Mouse (Mus musculus) heart, embryonic 13.5 days (tissue): Measurements from ENCODE around the gene Tmem81. TPM values are rescaled to one million over a fixed set of nuclear protein-coding genes. Genes with fewer than 3 reads are reported as not detected.

Experiments used
- ATAC-seq: fragments of 200-750 bp; cut with Nextera tagmentation; 2 replicates; pipeline ENCODE4 v1.8.0; 2017; ENCODE audit warnings: moderate TSS enrichment; ENCODE audit not compliant: insufficient number of reproducible peaks, low FRiP score, low TSS enrichment; ENCODE audit errors: extremely low read depth
- H3K27ac ChIP-seq: fragments of 300-500 bp; sonication (generic); replicated peaks from 2 replicates; pipeline ENCODE4 v1.5.1; 2015; ENCODE audit warnings: moderate library complexity, mild to moderate bottlenecking, inconsistent platforms
- H3K27me3 ChIP-seq: fragments of 300-500 bp; sonication (generic); replicated peaks from 2 replicates; pipeline ENCODE4 v1.6.1; 2015; ENCODE audit warnings: mild to moderate bottlenecking, inconsistent platforms
- H3K36me3 ChIP-seq: fragments of 300-500 bp; sonication (generic); 2 replicates; pipeline ENCODE4 v1.6.1; 2015; ENCODE audit warnings: mild to moderate bottlenecking, inconsistent platforms
- H3K4me1 ChIP-seq: fragments of 300-500 bp; sonication (generic); 2 replicates; pipeline ENCODE4 v1.6.1; 2015; ENCODE audit warnings: inconsistent platforms
- H3K4me2 ChIP-seq: fragments of 300-500 bp; sonication (generic); 2 replicates; pipeline ENCODE4 v1.6.1; 2015; ENCODE audit warnings: inconsistent platforms, mild to moderate bottlenecking, moderate library complexity
- H3K4me3 ChIP-seq: fragments of 300-500 bp; sonication (generic); 2 replicates; pipeline ENCODE4 v1.5.1; 2015; ENCODE audit warnings: moderate library complexity, mild to moderate bottlenecking, inconsistent platforms
- H3K9ac ChIP-seq: fragments of 300-500 bp; sonication (generic); 2 replicates; pipeline ENCODE4 v1.6.1; 2015; ENCODE audit warnings: inconsistent platforms, mild to moderate bottlenecking, moderate library complexity
- H3K9me3 ChIP-seq: fragments of 300-500 bp; sonication (generic); 2 replicates; pipeline ENCODE4 v1.6.1; 2016; ENCODE audit warnings: inconsistent platforms
- WGBS: fragments of 180-500 bp; shearing (Covaris S2); methylation state at CpG from one replicate; pipeline ENCODE4 v1.1.7; 2015; ENCODE audit warnings: mixed read lengths; 5-methylcytosine and 5-hydroxymethylcytosine counted together
- polyA plus RNA-seq: library from polyadenylated mRNA; unstranded; fragments of >200 nt; fragmentation: Nextera tagmentation; extraction: Ambion mirVana; gene quantifications from 2 replicates; pipeline ENCODE4 v1.2.1, GENCODE M21; 2015

The Tmem81 gene
- polyA plus RNA-seq, 1 experiment from 2014 or later, result 0.78 TPM

DNA sequence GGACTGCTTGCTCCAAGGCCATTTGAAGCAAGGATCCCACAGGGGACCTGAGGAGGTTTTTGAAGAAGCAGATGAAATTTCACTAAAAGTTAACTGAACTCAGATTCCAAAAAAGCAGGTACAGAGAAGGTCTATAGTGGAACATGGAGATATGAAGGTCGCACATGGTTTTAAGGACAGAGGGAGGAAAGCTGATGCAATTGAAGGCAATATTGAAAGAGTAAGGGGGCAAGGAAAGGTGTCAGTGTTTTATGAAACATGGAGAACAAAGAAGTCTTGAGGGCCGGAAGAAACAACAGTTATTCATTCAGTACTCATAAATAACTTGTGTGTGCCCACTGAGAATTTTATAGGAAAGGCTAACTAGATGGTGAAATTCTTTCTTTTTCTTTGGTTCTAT lies 24.4 kb upstream of the Tmem81 start:
- ATAC-seq, result no peak
- peaks cover 21% of the 10 kb centered on the region for H3K4me1 ChIP-seq
- H3K36me3 ChIP-seq, result peaks cover 20% of the 10 kb centered on the region
- H3K9ac ChIP-seq, result no peak overlapping the region
- H3K4me3 ChIP-seq, result no peak overlapping the region
- H3K9me3 ChIP-seq, result no peaks in the 10 kb centered on the region
- no peak overlapping the region for H3K4me2 ChIP-seq
- no peaks in the 10 kb centered on the region for H3K27me3 ChIP-seq
- no peak overlapping the region for H3K27ac ChIP-seq
- WGBS, result 91% methylated on average over 2 of the region's 2 CpGs

DNA sequence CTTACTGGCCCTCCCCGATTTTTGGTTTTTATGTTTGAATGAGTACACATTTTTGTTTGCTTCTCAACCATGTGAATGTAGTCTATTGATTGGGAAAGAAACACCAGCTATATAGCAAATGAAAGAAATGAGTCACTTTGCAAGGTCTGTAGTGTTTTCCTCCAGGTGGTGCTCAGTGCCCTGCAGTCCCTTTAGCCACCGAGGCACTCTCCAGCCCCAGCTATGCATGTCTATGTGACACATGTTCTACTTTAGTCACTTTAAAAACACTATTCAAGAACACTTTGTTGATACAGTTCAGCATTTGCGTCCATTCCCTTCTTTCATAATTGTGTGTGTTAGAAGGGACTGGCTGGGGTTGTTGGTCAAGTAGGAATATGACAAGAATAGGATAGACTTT lies 22.8 kb upstream of the Tmem81 start:
- Histone ChIP-seq H3K4me1 (peaks cover 15% of the 10 kb centered on the region), H3K27ac (no peak overlapping the region)
- no peak for ATAC-seq

DNA sequence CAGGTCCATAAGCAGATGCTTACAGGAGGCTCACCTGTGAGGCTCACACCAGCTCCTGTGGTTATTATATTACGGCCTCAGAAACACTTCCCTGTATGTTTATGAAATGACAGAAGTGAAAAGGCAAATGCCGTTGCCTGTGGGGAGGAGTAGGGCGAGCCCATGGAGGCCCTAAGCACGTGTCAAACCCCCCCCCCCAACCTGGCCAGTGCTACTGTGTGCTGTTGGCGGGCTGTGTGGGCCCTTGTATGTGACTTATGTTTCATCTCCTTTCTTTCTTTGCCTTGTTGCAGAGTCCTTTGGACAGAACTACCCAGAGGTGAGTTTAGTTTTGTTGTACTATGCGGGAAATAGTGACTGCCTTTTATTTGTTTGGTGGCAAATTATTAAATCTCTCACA lies 22.3 kb upstream of the Tmem81 start:
- H3K36me3 ChIP-seq, result peaks cover 39% of the 10 kb centered on the region
- H3K9me3 ChIP-seq, result no peaks in the 10 kb centered on the region
- H3K27ac ChIP-seq, result no peak overlapping the region
- H3K9ac ChIP-seq, result no peak overlapping the region
- no peaks in the 10 kb centered on the region for H3K27me3 ChIP-seq
- H3K4me1 ChIP-seq, result peaks cover 10% of the 10 kb centered on the region
- 89% methylated on average over 6 of the region's 6 CpGs for WGBS
- no peak overlapping the region for H3K4me3 ChIP-seq
- H3K4me2 ChIP-seq, result no peak overlapping the region
- no peak for ATAC-seq

More for the DNA sequence above, 22.8 kb upstream of the Tmem81 start:
- Histone ChIP-seq H3K27me3 (no peaks in the 10 kb centered on the region), H3K9ac (no peak overlapping the region), H3K9me3 (no peaks in the 10 kb centered on the region), H3K36me3 (peaks cover 34% of the 10 kb centered on the region), H3K4me3 (no peak overlapping the region), H3K4me2 (no peak overlapping the region)
- 88% methylated on average over 3 of the region's 3 CpGs for WGBS

DNA sequence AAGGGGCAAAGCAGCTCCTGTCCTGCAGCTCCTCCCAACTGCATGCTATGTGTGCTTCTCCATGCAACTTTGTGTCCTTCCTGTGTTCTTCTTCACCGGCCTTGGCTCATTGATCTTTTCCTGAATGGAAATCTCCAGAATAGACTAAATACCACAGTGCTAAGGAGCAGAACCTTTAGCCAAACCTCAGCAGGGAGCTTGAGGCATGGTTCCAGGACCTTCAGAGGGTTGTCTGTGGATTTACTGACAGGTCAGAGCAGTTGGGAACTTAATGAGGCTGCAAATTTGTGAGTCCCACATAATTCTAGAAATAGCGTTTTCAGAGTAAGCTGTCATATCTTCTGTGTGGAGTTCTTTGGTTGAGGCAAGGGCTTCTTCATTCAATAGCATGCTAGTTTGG lies 5.5 kb upstream of the Tmem81 start:
- Histone ChIP-seq H3K4me1 (no peaks in the 10 kb centered on the region), H3K4me3 (no peak overlapping the region), H3K9ac (no peak overlapping the region), H3K4me2 (no peak overlapping the region), H3K27ac (no peak overlapping the region), H3K36me3 (peaks cover 94% of the 10 kb centered on the region), H3K27me3 (no peaks in the 10 kb centered on the region), H3K9me3 (no peaks in the 10 kb centered on the region)
- WGBS, result 86% methylated on average over 2 of the region's 2 CpGs
- no peak for ATAC-seq

DNA sequence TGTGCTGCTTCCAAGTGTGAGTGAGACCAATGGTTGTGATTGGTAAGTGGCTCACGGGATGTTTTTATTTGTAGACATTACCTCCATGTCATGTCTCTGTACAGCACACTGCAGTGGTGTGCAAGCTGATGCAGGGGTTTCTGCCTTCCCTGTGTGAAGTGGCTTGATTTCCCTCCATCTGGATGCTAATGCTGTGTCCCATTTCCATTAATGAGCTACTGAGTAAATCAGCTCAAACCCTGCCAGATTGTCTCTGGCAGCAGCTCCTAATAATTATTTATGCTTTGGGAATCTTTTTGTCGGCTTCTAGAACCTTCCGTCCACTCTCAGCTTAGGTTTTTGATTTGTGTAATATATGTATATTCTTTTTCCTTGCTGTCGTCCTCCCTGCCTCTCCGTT lies 875 bp upstream of the Tmem81 start:
- Histone ChIP-seq H3K27ac (no peak overlapping the region), H3K4me1 (no peaks in the 10 kb centered on the region), H3K9me3 (no peaks in the 10 kb centered on the region), H3K4me2 (no peak overlapping the region), H3K4me3 (no peak overlapping the region), H3K9ac (no peak overlapping the region), H3K27me3 (no peaks in the 10 kb centered on the region), H3K36me3 (peaks cover 80% of the 10 kb centered on the region)
- ATAC-seq, result no peak
- WGBS, result 89% methylated on average over 5 of the region's 5 CpGs

DNA sequence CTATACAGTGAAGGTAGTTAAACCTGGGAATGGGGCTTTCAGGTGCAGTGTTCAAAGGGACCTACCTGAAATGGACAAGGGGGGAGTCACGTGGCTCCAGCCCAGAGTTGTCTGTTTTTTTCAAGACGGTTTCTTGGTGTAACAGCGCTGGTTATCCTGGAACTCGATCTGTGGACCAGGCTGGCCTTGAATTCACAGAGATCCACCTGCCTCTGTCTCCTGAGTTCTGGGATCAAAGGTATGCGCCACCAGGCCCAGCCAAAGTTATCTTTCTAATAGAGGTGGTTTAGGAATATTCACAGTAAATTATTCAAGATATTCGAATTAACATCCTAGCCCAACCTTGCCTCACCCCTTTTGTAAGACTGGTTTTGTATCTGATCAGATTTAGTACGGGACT lies 626 bp downstream of the Tmem81 start:
- H3K4me2 ChIP-seq, result no peak overlapping the region
- no peaks in the 10 kb centered on the region for H3K9me3 ChIP-seq
- 91% methylated on average over 7 of the region's 7 CpGs for WGBS
- no peak for ATAC-seq
- no peak overlapping the region for H3K9ac ChIP-seq
- H3K4me3 ChIP-seq, result no peak overlapping the region
- H3K4me1 ChIP-seq, result no peaks in the 10 kb centered on the region
- peaks cover 65% of the 10 kb centered on the region for H3K36me3 ChIP-seq
- H3K27ac ChIP-seq, result no peak overlapping the region
- no peaks in the 10 kb centered on the region for H3K27me3 ChIP-seq

DNA sequence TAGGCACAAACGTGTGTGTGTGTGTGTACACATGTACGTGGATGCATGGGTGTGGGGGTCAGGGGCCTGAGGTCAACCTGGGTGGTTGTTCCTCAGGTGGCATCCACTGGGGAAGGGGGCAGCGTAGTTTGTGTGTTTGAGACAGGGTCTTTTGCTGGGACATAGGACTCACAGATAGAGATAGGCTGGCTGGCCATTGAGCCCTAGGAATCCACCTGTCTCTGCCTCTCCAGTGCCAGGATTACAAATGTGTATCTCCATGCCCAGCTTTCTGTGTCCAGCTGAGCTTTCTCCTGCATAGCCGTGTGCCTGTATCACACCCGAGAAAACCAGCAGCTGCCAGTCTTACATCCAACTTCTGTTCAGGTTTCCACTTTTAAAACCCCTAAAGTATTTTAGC lies 3.7 kb downstream of the Tmem81 start:
- Histone ChIP-seq H3K27ac (no peak overlapping the region), H3K4me1 (no peaks in the 10 kb centered on the region), H3K27me3 (peaks cover 21% of the 10 kb centered on the region), H3K9me3 (no peaks in the 10 kb centered on the region), H3K4me2 (no peak overlapping the region), H3K36me3 (peaks cover 36% of the 10 kb centered on the region), H3K4me3 (no peak overlapping the region), H3K9ac (no peak overlapping the region)
- ATAC-seq, result no peak
- 81% methylated on average over 5 of the region's 5 CpGs for WGBS

DNA sequence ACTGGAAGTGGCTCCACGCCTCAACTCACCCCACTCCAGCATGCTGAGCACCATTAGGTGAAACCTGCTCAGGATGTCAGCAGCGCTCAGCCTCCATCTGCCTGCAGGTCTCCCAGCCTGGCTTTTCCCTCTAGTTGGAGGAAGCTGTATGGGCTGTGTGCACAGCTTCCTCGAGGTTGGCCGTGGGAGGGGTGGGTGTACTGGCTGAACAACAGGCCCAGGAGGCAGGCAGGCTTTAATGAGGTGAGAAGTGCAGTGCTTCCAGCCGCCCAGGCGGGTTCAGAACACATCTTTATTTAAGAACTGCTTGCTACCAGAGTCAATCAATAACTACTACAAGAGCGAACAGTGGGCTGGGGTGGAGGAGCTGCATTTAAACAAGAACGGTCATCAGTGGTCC lies 5.5 kb downstream of the Tmem81 start:
- Histone ChIP-seq H3K4me2 (no peak overlapping the region), H3K27ac (no peak overlapping the region), H3K4me1 (no peaks in the 10 kb centered on the region), H3K9me3 (no peaks in the 10 kb centered on the region), H3K4me3 (no peak overlapping the region), H3K9ac (no peak overlapping the region), H3K36me3 (peaks cover 20% of the 10 kb centered on the region), H3K27me3 (peaks cover 23% of the 10 kb centered on the region)
- ATAC-seq, result no peak
- 47% methylated on average over 8 of the region's 8 CpGs for WGBS

DNA sequence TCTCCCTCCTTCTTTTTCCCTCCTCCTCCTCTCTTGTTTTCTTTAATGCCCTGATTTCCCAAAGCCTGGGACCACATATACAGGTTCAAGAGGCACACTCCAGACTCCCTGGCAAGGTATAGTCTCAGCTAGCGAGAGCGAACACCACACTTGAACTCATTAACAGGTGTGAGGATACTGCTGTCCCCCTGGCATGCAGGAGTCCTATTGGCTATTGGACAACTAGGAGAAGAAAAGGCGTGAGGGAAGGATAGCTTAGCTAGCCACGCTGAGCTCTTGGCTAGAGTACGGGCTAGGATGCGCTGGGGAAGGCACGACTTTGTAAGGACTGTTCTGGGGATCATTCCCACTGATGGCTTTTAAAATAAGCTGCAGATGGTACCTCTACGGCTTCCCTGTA lies 6.1 kb downstream of the Tmem81 start:
- peaks cover 14% of the 10 kb centered on the region for H3K36me3 ChIP-seq
- no peaks in the 10 kb centered on the region for H3K4me1 ChIP-seq
- 70% methylated on average over 8 of the region's 8 CpGs for WGBS
- no peak overlapping the region for H3K4me3 ChIP-seq
- H3K4me2 ChIP-seq, result no peak overlapping the region
- H3K27ac ChIP-seq, result no peak overlapping the region
- no peak overlapping the region for H3K9ac ChIP-seq
- peaks cover 23% of the 10 kb centered on the region for H3K27me3 ChIP-seq
- H3K9me3 ChIP-seq, result no peaks in the 10 kb centered on the region
- ATAC-seq, result no peak

DNA sequence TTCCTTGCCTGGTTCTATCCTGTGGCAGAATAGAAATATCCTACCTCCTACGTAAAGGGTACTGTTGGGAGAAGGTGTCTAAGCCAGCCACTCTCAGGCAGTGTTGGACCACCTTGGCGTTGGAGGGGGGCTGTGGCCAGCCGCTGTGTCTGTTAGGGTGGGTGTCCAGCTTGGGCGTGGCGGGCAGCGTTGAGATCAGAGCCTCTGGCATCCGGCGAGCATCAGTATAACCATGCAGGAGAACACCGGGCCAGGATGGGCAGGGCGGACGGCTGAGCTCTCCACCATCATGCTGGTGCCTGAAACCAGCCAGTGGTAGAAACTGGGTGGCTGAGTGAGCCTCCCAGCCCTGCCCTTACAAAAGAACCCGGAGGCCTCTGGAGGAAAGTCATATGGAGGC lies 9.3 kb downstream of the Tmem81 start:
- no peak overlapping the region for H3K9ac ChIP-seq
- no peak overlapping the region for H3K4me2 ChIP-seq
- no peak for ATAC-seq
- H3K4me3 ChIP-seq, result no peak overlapping the region
- H3K4me1 ChIP-seq, result no peaks in the 10 kb centered on the region
- peaks cover 37% of the 10 kb centered on the region for H3K27me3 ChIP-seq
- WGBS, result 82% methylated on average over 12 of the region's 12 CpGs
- H3K27ac ChIP-seq, result no peak overlapping the region
- no peaks in the 10 kb centered on the region for H3K9me3 ChIP-seq
- H3K36me3 ChIP-seq, result no peaks in the 10 kb centered on the region

DNA sequence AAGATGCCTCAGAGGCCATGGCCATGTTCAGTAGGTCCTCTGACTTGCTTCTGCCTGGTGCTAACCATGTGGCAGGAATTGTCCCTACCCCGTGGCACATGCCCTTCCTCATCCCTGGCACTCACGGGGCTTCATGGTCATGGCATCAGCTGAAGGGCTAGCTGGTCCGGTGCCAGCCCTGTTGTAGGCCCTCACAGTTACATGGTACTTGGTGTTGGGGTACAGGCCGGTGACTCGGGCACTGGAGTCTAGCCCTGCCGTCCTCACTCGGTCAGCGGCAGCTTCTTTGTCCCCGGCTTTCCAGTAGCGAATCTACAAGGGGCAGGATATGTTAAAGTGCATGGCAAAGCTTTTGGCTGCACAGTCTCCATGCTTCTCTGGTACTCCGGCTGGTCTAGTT lies 10.7 kb downstream of the Tmem81 start:
- 83% methylated on average over 11 of the region's 11 CpGs for WGBS
- no peaks in the 10 kb centered on the region for H3K9me3 ChIP-seq
- no peak overlapping the region for H3K27ac ChIP-seq
- H3K4me1 ChIP-seq, result no peaks in the 10 kb centered on the region
- no peaks in the 10 kb centered on the region for H3K36me3 ChIP-seq
- no peak overlapping the region for H3K4me3 ChIP-seq
- no peak overlapping the region for H3K9ac ChIP-seq
- peaks cover 45% of the 10 kb centered on the region for H3K27me3 ChIP-seq
- ATAC-seq, result no peak
- H3K4me2 ChIP-seq, result no peak overlapping the region

DNA sequence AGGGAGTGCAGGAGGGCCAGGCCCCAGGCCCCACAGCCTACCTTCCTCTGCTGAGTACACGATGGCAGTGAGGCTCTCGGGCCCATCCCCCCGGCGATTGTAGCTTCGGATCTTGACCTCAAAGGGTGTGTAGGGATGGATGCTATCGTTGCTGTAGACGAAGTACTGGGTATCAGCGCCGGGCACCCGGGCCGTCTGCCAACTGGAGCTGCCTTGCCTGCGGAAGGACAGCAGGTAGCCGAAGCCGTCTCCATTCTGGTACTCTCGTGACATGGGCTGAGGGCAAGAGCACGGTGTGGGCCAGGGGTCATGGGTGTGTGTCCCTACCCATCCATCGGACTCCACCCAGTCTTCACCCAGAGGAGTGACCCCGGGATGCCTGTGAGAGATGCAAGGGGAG lies 12.6 kb downstream of the Tmem81 start:
- H3K9me3 ChIP-seq, result no peaks in the 10 kb centered on the region
- no peak overlapping the region for H3K9ac ChIP-seq
- no peak for ATAC-seq
- H3K27ac ChIP-seq, result no peak overlapping the region
- H3K27me3 ChIP-seq, result peaks cover 39% of the 10 kb centered on the region
- 76% methylated on average over 18 of the region's 18 CpGs for WGBS
- no peaks in the 10 kb centered on the region for H3K36me3 ChIP-seq
- no peak overlapping the region for H3K4me2 ChIP-seq
- no peak overlapping the region for H3K4me3 ChIP-seq
- no peaks in the 10 kb centered on the region for H3K4me1 ChIP-seq

DNA sequence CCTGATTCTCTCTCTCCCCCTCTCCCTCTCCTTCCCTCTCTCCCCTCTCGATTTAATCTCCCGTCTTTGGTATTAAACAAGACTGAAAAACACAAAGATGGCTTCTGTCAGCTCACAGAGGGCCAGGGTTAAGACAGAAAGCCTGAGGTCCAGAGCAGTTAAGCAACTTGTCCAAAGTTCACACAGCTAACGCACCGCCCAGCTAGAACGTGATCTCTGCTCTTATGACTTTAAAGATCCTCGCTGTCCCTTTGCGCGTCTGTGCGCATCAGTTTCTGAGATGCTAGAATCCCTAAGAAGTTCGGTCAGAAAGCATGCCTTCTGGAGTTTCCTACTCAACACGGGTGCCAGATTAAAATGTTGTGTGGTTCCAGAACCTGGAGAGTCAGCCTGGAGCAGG lies 13.7 kb downstream of the Tmem81 start:
- Histone ChIP-seq H3K9ac (no peak overlapping the region), H3K9me3 (no peaks in the 10 kb centered on the region), H3K27me3 (peaks cover 35% of the 10 kb centered on the region; the same call in 1 of the 2 replicates), H3K27ac (no peak overlapping the region), H3K36me3 (no peaks in the 10 kb centered on the region), H3K4me2 (no peak overlapping the region), H3K4me3 (no peak overlapping the region), H3K4me1 (no peaks in the 10 kb centered on the region)
- WGBS, result 86% methylated on average over 11 of the region's 11 CpGs
- no peak for ATAC-seq
